ENCODE assay signal across 20 mouse cellular contexts in the genomic region with DNA sequence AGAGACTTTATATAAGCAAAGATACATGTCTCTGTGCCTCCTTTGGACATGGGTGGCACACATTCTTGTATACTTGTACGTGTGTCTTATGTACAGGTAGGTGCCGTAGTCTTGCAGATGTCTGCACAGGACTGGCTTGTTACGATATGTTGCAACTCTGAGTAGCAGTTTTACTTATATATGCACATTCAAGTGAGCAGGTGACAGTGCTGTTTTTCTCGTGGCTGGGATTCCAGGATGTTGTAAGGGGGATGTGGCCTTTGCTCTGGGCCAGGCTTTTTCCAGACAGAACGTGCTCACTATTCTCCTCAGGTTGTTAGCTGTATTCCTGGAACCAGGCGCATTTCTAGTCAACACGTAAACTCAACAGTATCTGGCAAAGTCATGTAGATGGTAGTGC.
"Had no signal": no experiment of that assay in that cellular context is flagged by ENCODE, and none has a peak within 500 bp of the region (broad histone marks: within the 10 kb centered on the region; RNA-seq: fewer than 3 reads in every experiment).

No protein-coding gene starts in this region.

- H3K36me3 ChIP-seq: limb, embryonic 15.5 days had no signal

- H3K4me3 ChIP-seq: limb, embryonic 12.5 days; limb, embryonic 15.5 days; liver, embryonic 15.5 days; megakaryocyte, embryonic 14.5 days; midbrain, embryonic 10.5 days; midbrain, embryonic 13.5 days; myocyte had no signal

- H3K9ac ChIP-seq: limb, embryonic 12.5 days; limb, embryonic 15.5 days; liver, embryonic 15.5 days; lung, embryonic 14.5 days; midbrain, embryonic 13.5 days had no signal

- DNase-seq: kidney, adult 11 months; kidney, adult 9 months; kidney, postnatal 14 days; kidney, postnatal 4 days; left cerebral cortex, postnatal 4 days; lung, embryonic 14.5 days; right cerebral cortex, adult 18-20 months; right cerebral cortex, postnatal 14 days; right cerebral cortex, postnatal 4 days; thymus, postnatal 36 days had no signal

- ATAC-seq: lung, postnatal 0 days; midbrain, embryonic 13.5 days; midbrain, embryonic 16.5 days had no signal

- H3K9me3 ChIP-seq: limb, embryonic 12.5 days; limb, embryonic 15.5 days; liver, embryonic 15.5 days; megakaryocyte, embryonic 14.5 days; midbrain, embryonic 13.5 days had no signal

- H3K27ac ChIP-seq: liver, embryonic 15.5 days; macrophage; midbrain, embryonic 10.5 days; midbrain, embryonic 13.5 days had no signal

- H3K4me2 ChIP-seq: limb, embryonic 12.5 days; limb, embryonic 15.5 days; liver, embryonic 15.5 days; lung, embryonic 14.5 days; midbrain, embryonic 13.5 days had no signal

- H3K27me3 ChIP-seq: limb, embryonic 12.5 days; limb, embryonic 15.5 days; liver, embryonic 15.5 days; megakaryocyte, embryonic 14.5 days; midbrain, embryonic 13.5 days had no signal
